Mouse (Mus musculus): ENCODE measurements around the gene Kxd1. TPM values are rescaled to one million over a fixed set of nuclear protein-coding genes. Genes with fewer than 3 reads are reported as not detected.

Gene Kxd1
- total RNA-seq, 2 experiments from 2014 or later: 33.1 to 35.3 TPM

GRCm38 (mm10) chr8:70495001-70495770, 32.6 kb downstream of the Kxd1 start:
- DNase-seq (ENCODE audit: low spot score in 2 of 2): no peak

- DNase-seq (ENCODE audit: low spot score in 2 of 2): no peak
Measured at GRCm38 (mm10) chr8:70494416-70494945, 33.3 kb downstream of the Kxd1 start.

GRCm38 (mm10) chr8:70493692-70494415, 33.9 kb downstream of the Kxd1 start:
- no peak for DNase-seq (ENCODE audit: low spot score in 2 of 2)

GRCm38 (mm10) chr8:70492664-70493640, 34.8 kb downstream of the Kxd1 start, which contains the start of gene Crlf1:
Crlf1 (plus strand) TSS chr8:70493158.
- DNase-seq (ENCODE audit: low spot score in 2 of 2): no peak

- no peak for DNase-seq (ENCODE audit: low spot score in 2 of 2)
Measured at GRCm38 (mm10) chr8:70490880-70491495, 36.8 kb downstream of the Kxd1 start.

- DNase-seq (ENCODE audit: low spot score in 2 of 2): no peak
Measured at GRCm38 (mm10) chr8:70490061-70490879, 37.5 kb downstream of the Kxd1 start.

- DNase-seq (ENCODE audit: low spot score in 2 of 2): no peak
Measured at GRCm38 (mm10) chr8:70489576-70489975, 38.2 kb downstream of the Kxd1 start.

- no peak for DNase-seq (ENCODE audit: low spot score in 2 of 2)
Measured at GRCm38 (mm10) chr8:70488931-70489470, 38.8 kb downstream of the Kxd1 start.

GRCm38 (mm10) chr8:70487993-70488796, 39.6 kb downstream of the Kxd1 start:
- DNase-seq (ENCODE audit: low spot score in 2 of 2): no peak

- no peak for DNase-seq (ENCODE audit: low spot score in 2 of 2)
Measured at GRCm38 (mm10) chr8:70486941-70487520, 40.7 kb downstream of the Kxd1 start, which contains the start of gene Tmem59l. Tmem59l (minus strand) TSS chr8:70487358.

GRCm38 (mm10) chr8:70486191-70486681, 41.5 kb downstream of the Kxd1 start:
- DNase-seq (ENCODE audit: low spot score in 2 of 2): no peak

GRCm38 (mm10) chr8:70482943-70483342, 44.8 kb downstream of the Kxd1 start:
- no peak for DNase-seq (ENCODE audit: low spot score in 2 of 2)

GRCm38 (mm10) chr8:70481908-70482307, 45.8 kb downstream of the Kxd1 start:
- DNase-seq (ENCODE audit: low spot score in 2 of 2): no peak

GRCm38 (mm10) chr8:70477269-70477982, 50.3 kb downstream of the Kxd1 start:
- no peak for DNase-seq (ENCODE audit: low spot score in 2 of 2)

GRCm38 (mm10) chr8:70476333-70477268, 51.2 kb downstream of the Kxd1 start, which contains the start of gene Klhl26:
Klhl26 (minus strand) TSS chr8:70476968.
- peak; percentile 91 to 94 for DNase-seq (ENCODE audit: low spot score in 2 of 2)

GRCm38 (mm10) chr8:70471856-70472255, 55.9 kb downstream of the Kxd1 start:
- DNase-seq (ENCODE audit: low spot score in 2 of 2): no peak
